Mouse (Mus musculus) myocyte (in vitro differentiated cells): Measurements from ENCODE around the gene Cldn6.

Experiments used
- MAX ChIP-seq: IDR thresholded peaks from one replicate; pipeline ENCODE4 v1.6.1; 2011; ENCODE audit warnings: low read depth, mild to moderate bottlenecking, control low read depth
- MYOD1 ChIP-seq, 3 experiments: IDR thresholded peaks; one replicate each; pipeline ENCODE4 v1.6.1; 2011; ENCODE audit warnings: control low read depth in 2 of 3, low read depth in 2 of 3, mild to moderate bottlenecking in 2 of 3, moderate library complexity in 1 of 3; ENCODE audit not compliant: insufficient read length in 2 of 3, control insufficient read depth in 1 of 3
- MYOG ChIP-seq, 3 experiments: IDR thresholded peaks; one replicate each; pipeline ENCODE4 v1.6.1; 2011; ENCODE audit warnings: control low read depth in 2 of 3, low read depth in 2 of 3, mild to moderate bottlenecking in 2 of 3; ENCODE audit not compliant: insufficient read length in 2 of 3, control insufficient read depth in 1 of 3, insufficient read depth in 1 of 3
- POLR2A ChIP-seq: IDR thresholded peaks from one replicate; pipeline ENCODE4 v1.6.1; 2011; ENCODE audit warnings: low read depth, mild to moderate bottlenecking, control low read depth, moderate library complexity; ENCODE audit not compliant: insufficient read length
- TCF12 ChIP-seq: IDR thresholded peaks from one replicate; pipeline ENCODE4 v1.6.1; 2011; ENCODE audit warnings: mild to moderate bottlenecking, control low read depth; ENCODE audit not compliant: poor library complexity, insufficient read depth, severe bottlenecking

DNA sequence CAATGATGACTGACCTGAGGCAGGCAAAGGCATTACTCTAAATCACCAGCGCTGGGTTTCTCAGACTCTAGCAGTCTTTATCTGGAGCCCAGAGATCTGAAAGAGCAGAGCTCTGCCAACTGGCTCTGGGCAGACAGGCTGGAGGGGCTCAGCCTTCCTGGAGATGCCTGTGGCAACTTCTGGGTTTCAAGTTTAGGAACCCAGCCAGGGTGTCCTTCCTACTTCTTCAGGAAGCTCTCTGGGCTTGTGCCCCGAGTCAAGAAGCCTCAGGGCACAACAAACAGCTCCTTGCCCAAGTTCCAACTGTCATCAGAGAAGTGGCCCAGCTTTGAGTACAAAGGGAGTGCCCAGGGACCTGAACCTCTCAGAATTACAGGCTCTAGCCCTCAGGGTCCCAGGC, 24.6 kb upstream of the Cldn6 start:
- TF ChIP-seq MYOG (IDR thresholded peaks at IDR 0.05; ENCODE audit: control insufficient read depth in 1 of 3, insufficient read depth in 1 of 3, insufficient read length in 2 of 3, low read depth in 2 of 3) (no peak), POLR2A (no peak), TCF12 (no peak), MYOD1 (IDR thresholded peaks at IDR 0.05; ENCODE audit: control insufficient read depth in 1 of 3, insufficient read length in 2 of 3, low read depth in 2 of 3) (no peak), MAX (no peak)
